Mouse (Mus musculus) heart, postnatal 10 days (tissue): ENCODE data around the gene Gsg1l. TPM values are rescaled to one million over a fixed set of nuclear protein-coding genes. Genes with fewer than 3 reads are reported as not detected.

Experiments
- DNase-seq, 2 experiments: peaks; one replicate each; pipeline ENCODE4 v3.0.0; 2021
- intact Hi-C: fragments of 180-260 bp; cut with DNase I; formaldehyde crosslinking; loops from one replicate; pipeline ENCODE4 v1.15.1; 2025
- total RNA-seq, 2 experiments: library from RNA; stranded (reverse); gene quantifications; 2 replicates each; pipeline ENCODE4 v1.2.3; 2021

Gene Gsg1l
- total RNA-seq, 2 experiments from 2014 or later = 12.1 to 13.3 TPM

DNA sequence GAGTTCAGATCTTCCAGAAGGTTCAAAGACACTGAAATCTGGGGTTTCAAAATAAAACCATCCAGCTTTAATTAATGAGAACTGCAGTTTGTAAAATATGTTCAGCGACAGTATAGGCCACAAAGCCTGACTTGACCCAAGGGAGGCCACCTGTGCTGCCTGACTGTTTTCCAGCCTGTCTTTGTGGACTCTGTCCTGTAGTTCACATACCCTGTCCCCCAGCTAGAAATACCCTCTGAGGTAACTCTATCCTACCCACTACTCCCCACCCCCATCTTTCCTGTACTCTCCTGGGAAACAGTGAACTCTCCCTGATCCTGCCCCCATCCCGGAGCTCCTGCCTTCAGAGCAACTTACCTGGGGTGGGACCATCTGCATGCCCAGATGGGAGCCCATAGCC is 199.0 kb downstream of the Gsg1l start:
- DNase-seq = no peak
- intact Hi-C loops = no loop called here

- peak; percentile 54 to 56 for DNase-seq
- intact Hi-C loops = no loop called here
Observed at GRCm38 (mm10) chr7:125878040-125878439, 204.2 kb downstream of the Gsg1l start.

- intact Hi-C loops = no loop called here
- DNase-seq = no peak
Observed at GRCm38 (mm10) chr7:125873971-125874495, 208.2 kb downstream of the Gsg1l start.

GRCm38 (mm10) chr7:125872874-125873273 is 209.3 kb downstream of the Gsg1l start:
- intact Hi-C loops = no loop called here
- DNase-seq = no peak

- DNase-seq = no peak
Observed at GRCm38 (mm10) chr7:125872202-125872580, 210.0 kb downstream of the Gsg1l start.

GRCm38 (mm10) chr7:125871404-125872201 is 210.6 kb downstream of the Gsg1l start:
- intact Hi-C loops = no loop called here

More at GRCm38 (mm10) chr7:125872202-125872580, 210.0 kb downstream of the Gsg1l start:
- intact Hi-C loops = no loop called here

GRCm38 (mm10) chr7:125868570-125868969 is 213.6 kb downstream of the Gsg1l start:
- intact Hi-C loops = no loop called here
- peak; percentile 35 to 51 for DNase-seq

More at GRCm38 (mm10) chr7:125871404-125872201, 210.6 kb downstream of the Gsg1l start:
- no peak for DNase-seq

DNA sequence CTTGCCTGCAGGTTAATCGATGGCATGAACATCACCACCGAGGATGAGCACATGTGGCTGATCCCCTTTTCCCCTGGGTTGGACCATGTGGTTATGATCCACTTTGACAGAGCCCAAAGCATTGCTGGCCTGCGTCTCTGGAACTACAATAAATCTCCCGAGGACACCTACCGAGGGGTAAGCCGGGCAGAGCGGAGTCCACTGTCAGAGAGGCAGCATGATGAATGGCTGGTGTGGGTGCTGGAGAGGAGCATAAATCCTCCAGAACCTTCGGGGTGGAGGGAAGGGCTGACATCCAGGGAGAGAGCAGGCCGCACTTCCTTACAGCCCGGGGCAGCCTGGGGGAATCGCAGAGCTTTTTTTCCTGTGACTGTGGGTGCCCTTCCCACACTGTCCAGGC is 217.0 kb downstream of the Gsg1l start:
- no peak for DNase-seq
- intact Hi-C loops = no loop called here

DNA sequence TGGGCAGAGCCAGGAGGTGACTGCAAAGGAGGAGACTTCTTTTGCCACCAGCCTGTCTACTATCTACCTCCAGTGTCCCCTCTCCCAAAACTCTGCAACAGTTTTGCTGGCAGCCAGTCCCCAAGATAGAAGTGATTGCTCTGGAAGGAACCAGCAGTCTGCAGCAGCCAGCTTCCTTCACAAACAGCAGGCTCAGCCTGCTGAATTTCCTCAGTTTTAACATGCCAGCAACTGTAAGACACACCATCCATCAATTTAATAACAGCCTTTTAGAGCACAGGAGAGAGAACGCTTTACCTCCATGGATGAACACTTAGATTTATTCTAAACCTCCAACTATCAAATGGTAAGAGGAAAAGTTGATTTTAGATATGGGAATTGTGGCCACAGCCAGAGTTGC is 218.2 kb downstream of the Gsg1l start:
- intact Hi-C loops = no loop called here
- no peak for DNase-seq

GRCm38 (mm10) chr7:125860421-125860820 is 221.8 kb downstream of the Gsg1l start:
- intact Hi-C loops = no loop called here

DNA sequence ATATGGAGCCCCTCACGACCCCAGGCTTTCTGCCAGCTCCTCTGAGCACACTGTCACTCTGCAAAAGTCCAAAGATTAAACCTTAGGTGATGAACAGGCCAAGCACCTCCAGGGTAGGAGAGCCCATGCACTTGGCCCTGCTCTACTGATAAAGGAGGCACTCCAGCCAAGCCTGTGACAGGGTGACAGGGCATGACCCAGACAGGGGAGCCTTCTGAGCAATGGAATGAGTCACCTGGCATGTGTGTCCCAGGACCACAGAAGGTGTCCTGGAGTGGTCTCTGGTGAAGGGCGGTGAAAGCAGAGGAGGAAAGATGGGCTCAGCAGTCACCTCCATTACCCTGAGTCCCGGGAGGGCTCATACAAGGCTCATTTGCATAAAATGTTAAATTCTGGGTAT is 222.6 kb downstream of the Gsg1l start:
- intact Hi-C loops = no loop called here
- DNase-seq = no peak

More at GRCm38 (mm10) chr7:125860421-125860820, 221.8 kb downstream of the Gsg1l start:
- no peak for DNase-seq

- intact Hi-C loops = no loop called here
- no peak for DNase-seq
Observed at GRCm38 (mm10) chr7:125847528-125847866, 234.7 kb downstream of the Gsg1l start.

DNA sequence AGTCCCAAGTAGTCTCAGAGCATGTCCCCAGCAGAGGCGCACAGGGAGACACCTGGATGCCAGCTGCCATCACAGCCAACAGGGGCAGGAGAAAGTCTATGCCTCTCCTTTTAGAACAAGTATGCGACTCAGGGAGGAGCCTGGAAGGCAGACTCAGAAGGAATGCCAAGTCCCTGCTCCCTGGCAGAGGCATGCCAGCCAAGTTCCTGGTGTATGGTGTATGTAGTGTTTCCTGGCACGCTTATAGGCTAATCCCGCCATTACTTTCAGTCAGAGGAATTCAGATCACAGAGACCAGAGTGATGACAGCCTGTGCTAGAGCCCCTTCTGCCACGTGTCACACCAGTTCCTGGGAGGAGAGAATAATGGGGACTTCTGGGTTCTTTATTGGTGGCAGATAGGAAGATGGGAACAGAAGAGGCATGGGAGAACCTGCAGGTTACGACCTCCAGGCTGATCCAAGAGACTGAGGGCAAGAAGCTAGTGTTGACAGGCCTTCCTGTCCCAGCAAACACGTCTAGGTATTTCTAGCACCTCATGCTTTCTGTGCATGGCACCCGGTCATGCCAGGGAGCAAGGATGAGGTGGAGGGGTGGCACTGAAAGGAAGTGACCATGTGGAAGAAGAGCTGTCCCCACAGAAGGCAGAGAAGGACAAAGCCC is 235.2 kb downstream of the Gsg1l start:
- peak; percentile 64 to 73 for DNase-seq

GRCm38 (mm10) chr7:125845611-125846010 is 236.6 kb downstream of the Gsg1l start:
- no peak for DNase-seq
- intact Hi-C loops = no loop called here

More for the DNA sequence above, 235.2 kb downstream of the Gsg1l start:
- intact Hi-C loops = no loop called here

DNA sequence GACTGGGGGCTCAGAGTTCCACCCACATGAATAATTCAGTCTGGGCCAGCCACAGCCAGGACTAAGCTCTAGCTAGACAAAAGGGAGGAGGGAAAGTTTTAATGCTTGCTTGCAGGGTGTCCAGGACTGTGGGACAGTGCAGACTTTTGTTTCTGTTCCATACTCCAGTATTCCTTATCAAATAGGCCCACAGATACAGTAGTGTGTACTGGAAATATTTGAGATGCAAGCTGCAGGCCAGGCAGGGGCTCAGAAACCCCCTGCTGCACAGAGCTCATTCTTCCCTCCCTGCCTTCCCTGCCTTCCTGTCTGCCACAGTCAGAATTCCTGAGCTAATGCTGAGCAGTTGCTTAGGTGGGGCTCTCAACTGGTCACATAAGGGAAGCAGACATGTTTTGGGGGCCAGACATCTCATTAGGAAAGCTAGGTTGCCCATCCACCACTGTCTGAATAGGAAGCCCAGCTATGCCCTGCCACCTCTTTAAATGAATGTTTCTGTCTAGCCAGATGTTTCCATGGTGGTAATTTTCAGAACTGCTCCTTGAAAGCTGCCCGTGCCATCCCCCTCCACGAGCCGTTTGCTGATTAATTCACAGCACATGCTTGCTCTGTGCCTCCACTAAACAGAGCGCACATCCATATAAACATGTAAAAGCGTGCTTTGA is 244.0 kb downstream of the Gsg1l start:
- intact Hi-C loops = no loop called here
- no peak for DNase-seq

DNA sequence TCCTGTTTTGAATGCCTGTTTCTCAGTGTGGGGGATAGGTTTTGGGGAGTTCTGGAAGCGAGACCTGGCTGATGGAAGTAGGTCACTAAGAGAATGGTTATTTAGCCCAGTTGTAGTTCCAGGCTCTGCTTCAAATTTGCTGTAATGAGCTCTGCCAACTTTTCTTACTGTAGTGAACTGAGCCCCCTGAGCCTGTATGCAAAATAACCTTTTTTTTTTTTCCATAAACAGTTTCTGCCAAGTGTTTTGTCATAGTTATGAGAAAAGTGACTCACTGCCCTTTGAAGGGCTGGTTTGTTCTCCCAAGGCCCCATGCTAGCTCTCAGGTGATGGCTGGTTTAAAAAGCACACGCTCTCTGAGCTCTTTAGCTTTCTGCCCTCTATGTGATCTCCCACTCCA is 248.7 kb downstream of the Gsg1l start:
- intact Hi-C loops = loop anchor here (5.0 kb wide), 1 partner anchor 99 kb away; no protein-coding TSS in a partner anchor
- no peak for DNase-seq

- DNase-seq = no peak
- intact Hi-C loops = loop anchor here (5.0 kb wide), 1 partner anchor 100 kb away; no protein-coding TSS in a partner anchor
Observed at GRCm38 (mm10) chr7:125832767-125833166, 249.4 kb downstream of the Gsg1l start.

DNA sequence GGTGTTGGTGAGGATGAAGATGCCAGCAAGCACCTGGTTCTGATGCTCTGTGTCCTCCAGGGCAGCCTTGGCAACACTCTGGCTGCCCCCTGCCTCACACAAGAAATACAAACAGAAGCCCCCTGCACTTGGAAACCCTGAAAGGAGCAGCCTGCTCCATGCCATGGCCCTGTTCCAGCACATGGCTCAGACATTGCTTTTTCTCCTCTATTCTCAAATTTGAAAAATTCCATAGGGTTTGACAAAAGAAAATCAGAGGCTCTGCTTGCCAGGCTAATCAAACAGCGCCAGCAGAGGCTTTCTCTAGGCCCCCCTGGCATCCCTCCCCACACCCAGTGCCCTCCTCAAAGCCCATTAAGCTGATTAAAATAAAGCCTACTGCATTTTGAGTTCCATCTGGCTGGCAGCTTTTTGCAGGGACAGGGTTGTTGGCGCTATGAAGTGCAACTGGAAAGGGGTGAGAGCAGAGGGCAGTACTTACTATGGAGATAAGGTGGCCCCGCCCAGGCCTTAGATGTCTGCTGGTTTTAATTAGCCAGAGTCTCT is 253.0 kb downstream of the Gsg1l start:
- intact Hi-C loops = no loop called here
- DNase-seq = peak; percentile 51 to 68

- no peak for DNase-seq
- intact Hi-C loops = no loop called here
Observed at GRCm38 (mm10) chr7:125828561-125828960, 253.7 kb downstream of the Gsg1l start.
